Mouse (Mus musculus): ENCODE data around the gene Ncstn.

Gene Ncstn

DNA sequence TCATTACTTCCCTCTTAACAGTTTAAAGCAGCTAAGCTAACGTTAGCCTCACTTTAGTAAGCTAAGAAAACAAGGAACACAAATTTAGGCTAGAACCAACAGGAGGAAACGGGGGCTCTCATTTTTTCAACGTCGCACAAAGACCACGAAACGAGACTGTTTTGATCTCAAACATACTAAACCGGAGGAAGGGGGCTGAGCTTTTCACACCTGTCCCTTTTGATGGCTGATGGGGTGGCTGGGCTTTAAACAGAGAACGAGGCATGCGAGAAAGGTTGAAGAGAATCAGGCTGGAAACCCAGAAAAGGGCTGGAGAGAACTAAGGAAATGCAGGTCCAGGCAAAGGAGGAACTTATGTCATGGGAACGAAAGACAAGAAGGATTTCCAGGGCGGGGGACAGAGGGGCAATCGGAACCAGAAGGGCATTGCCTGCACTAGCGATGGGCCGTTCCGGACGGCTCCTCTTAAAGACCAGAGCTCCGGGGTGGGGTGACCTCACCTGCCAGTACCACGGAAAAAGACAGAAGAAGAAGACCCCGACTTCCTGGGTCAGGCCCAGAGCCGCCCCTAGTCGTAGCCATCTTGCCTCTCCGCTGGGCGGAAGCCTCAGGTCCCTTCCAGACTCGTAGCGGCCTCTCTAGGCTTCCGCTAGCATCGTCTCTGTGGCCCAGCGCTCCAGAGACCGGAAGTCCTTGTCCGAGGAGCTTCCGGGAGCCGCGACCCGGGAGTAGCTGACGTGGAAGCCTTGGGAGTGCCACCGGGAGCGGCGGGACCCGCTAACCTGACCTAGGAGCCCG is at the start of gene Ncstn, which contains the start of gene Copa:
Ncstn (minus strand) TSS at position 695 of the 798 bp plus-strand sequence.
Copa (plus strand) TSS at position 429 of the 798 bp plus-strand sequence.
- in situ Hi-C loops (cut with MboI) = loop anchor here (25.0 kb wide), 1 partner anchor 1195 kb away; the partner anchor contains the start of genes Dusp12 and Gm26620

DNA sequence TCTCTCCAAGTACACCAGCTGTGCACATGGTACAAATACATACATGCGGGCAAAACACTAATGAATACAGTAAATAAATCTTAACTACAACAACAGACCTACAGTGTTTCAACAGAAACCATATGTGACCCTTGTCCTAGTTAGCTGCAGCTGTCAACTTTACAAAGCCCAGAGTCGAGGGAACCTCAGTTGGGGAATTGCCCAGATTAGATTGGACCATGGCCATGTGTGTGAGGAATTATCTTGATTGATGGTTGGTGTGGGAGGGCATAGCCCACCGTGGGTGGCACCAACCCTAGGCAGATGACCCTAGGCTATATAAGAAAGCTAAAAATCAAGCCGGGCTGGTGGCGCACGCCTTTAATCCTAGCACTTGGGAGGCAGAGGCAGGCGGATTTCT is 49.7 kb upstream of the Ncstn start:
- in situ Hi-C loops (cut with MboI) = no loop called here

DNA sequence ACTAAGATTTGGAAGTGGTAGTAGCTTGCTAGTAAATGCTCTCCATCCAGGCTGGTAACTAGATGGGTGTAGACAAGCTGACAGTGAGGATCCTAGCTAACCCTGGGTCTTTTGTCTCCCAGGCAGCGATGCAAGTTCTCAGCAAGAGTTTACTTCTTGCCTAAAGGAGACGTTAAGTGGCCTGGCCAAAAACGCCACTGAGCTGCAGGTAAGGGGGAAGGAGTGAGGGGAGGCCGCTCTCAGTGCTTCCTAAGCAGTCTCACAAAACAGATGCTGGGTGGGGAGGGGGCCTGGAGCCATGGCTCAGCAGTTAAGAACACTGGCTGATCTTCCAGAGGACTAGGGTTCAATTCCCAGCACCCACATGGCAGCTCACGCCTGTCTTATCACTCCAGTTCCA is 47.2 kb upstream of the Ncstn start:
- in situ Hi-C loops (cut with MboI) = no loop called here

DNA sequence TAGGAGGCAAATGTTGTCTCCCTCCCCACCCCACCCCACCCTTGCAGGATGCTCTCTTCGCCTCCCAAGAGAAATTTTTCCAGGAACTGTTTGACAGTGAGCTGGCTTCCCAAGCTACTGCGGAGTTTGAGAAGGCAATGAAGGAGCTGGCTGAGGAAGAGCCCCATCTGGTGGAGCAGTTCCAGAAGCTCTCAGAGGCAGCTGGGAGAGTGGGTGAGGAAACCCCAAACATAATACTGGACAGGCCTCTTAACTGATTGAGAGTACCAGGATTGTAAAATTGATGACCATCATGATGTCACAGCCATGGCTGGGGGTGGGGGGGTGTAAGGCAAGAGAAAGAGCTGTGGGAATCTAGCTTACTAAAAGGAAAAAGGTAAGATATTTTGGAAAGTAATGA is 46.5 kb upstream of the Ncstn start:
- in situ Hi-C loops (cut with MboI) = no loop called here

DNA sequence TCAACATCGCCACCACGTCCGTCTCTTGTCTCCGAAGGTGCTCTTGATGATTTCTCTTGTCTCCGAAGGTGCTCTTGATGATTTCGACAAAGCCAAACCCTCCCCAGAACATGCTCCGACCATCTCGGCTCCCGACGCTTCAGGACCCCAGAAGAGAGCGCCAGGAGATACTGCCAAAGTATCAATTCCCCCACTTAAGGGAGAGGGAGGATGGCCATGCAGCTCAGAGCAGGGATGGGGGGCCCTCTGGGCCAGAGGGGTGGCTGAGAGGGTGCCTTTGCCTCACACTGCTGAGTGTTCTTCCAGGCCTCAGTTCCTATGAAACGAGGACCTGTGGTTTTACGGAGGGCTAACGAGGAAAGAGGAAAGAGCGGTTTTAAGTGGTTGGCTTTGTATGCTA is 46.0 kb upstream of the Ncstn start:
- in situ Hi-C loops (cut with MboI) = no loop called here

DNA sequence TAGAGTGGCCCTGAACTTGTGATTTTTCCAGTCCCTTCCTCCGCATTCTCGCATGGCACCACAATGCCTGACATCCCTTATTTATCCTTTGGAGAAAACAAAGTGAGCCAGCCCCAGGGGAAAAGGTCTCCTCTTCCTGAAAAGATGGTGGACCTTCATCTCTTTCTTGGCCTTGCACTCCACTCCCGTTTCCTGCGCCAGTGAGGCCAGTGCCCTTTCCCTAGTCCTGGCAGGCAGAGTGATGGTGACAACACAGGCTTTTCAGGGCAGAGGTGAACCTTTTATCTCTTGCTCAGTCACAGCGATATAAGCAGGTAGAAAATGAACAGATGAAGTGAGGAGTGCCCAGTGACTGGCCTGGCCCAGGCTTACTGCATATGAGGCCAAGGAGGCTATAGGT is 44.9 kb upstream of the Ncstn start:
- in situ Hi-C loops (cut with MboI) = no loop called here

DNA sequence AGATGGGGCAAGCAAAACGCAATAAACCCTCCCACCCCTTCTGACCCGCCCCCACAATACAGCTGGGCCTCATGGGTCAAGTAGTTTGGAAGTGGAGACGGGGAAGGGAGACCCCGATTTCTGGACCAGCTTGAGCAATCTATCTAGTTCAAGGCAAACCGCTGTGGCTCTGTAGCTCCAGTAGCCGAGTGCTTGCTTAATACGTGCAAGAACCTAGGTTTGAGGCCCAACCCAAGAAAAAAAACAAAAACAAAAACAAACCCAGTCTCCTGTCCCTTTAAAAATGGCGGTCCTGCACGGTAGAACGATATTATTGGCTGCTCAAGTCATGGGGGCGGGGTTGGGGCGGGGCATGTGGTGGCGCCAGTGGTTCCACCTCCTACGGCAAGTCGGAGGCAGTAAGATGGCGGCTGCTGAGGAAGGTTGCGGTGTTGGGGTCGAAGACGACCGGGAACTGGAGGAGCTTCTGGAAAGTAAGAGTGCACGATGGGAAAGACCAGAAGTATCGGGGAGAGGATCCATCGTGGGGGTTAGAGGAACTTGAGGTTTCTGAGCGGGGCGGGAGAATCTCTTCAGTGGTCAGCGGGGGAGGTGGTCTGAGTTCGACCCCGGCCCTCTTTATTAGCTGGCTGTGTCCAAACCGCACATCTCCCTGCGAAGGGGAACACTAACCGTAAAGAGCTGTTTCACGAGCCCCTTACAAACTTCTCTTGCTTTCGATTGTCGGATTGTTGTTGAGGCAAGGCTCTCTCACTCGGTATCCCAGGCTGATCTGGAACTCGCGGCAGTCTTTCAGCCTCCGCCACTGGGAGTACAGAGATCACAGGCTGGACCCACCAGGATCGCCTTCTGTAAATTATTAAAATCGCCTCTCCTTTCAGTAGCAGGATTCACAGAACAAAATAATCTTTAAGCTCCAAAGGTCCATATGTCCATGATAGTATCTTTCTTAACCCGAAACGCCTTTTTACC is 44.1 kb upstream of the Ncstn start, which contains the start of gene Pex19:
Pex19 (plus strand) TSS at position 380 of the 972 bp plus-strand sequence.
- in situ Hi-C loops (cut with MboI) = no loop called here

DNA sequence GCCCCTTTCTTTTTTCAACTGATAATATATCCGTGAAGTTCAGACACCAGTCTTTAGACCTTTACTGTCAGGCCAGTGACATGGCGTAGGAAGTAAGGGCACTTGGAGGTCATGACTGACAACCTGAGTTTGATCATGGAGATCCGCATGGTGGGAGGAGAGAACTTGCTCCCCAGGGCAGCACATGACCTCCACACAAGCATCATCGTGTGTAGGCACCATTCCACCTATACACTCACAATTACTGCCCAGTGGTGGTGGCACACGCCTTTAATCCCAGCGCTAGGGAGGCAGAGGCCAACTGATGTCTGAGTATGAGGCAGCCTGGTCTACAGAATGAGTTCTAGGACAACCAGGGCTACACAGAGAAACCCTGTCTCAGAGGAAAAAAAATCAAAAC is 42.0 kb upstream of the Ncstn start:
- in situ Hi-C loops (cut with MboI) = no loop called here

DNA sequence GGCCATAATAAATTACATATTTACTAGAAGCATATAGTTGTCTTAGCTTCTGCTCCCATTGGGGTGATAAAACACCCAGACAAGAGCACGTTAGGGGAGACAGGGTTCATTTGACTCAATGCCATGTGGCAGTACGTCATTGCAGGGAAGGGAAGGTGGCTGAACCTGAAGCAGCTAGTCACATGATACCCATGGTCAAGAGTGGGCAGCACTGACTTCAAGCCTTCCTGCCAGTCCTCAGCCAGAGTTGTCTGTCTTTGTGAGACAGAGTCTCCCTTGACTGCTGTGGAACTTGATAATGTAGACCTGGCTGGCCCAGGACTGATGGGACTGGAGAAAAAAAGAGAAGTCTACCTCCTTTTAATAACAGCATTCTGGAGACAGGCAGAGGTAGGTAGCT is 40.1 kb upstream of the Ncstn start:
- in situ Hi-C loops (cut with MboI) = no loop called here

DNA sequence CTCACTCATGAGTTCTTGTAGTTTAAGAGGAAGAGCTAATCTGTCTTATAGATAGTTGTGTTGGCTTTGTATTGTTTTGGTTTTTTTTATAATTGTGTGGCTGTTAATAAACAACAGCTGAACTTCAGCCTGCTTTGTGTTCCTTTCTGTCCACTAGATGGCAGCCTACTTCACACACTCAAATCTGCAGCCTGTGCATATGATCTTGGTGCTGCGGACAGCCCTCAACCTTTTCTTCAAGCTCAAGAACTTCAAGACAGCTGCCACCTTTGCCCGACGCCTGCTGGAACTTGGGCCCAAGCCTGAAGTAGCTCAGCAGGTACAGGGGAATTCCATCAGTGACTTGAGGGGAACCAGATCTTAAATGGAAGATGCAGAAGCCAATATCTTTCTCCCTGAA is 37.1 kb upstream of the Ncstn start:
- in situ Hi-C loops (cut with MboI) = no loop called here

DNA sequence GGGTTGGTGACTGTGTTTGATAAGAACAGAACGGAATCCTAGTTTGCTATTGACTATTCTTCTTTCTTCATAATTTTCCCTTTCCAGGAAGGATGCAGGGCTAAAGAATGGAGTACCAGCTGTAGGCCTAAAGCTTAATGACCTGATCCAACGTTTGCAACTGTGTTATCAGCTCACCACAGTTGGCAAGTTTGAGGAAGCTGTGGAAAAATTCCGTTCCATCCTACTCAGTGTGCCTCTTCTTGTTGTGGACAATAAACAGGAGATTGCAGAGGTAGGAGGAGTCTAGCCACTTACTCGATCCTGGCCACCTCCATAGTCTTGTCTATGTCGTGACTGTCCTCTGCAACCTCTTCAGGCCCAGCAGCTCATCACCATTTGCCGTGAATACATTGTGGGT is 36.5 kb upstream of the Ncstn start:
- in situ Hi-C loops (cut with MboI) = no loop called here

DNA sequence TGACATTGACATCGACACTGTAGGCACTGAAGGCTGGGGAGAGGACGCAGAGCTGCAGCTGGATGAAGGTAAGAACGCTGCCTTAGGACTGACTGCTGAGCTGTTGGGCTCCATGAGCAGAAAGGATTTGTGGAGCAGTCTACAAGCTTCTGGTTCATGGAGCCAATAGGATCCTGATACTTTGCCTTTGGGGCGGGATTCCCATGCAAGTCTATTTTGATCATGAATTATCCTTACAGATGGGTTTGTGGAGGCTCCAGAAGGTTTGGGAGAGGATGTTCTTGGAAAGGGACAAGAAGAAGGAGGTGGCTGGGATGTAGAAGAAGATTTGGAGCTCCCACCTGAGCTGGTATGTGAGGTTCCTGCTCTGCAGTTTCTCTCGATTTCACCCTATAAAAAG is 34.4 kb upstream of the Ncstn start:
- in situ Hi-C loops (cut with MboI) = no loop called here

DNA sequence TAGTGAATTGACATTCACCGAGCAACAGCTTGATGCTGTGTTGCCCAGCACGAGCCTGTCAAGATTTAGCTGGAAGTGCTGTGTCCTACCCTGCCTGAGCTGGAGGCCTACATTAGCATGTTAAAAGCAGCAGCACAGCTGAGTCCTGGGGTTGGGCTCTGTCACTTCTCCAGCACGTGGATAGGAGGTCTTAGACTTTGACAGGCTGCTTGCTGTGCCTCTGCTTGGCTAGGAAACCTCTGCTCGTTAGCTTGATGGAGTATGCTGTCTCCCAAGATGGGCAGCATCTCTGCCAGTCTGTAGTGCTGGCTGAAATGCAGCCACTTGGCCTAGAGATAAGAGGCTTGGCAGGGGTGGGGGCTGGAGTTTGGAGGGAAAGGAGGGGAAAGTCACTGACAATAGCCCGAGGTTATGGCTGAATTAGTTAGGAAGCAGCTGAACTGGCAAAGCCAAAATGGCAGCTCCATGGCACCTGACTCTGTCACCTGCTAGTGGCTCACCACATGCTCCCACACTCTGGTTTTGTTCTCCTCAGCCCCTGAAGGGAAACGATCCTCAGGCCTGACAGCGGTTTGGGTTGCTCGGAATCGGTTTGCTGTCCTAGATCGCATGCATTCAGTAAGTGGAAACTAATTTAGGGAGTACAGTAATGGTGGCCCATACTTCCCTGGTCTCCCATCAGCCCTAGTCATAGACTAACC is 25.3 kb upstream of the Ncstn start:
- in situ Hi-C loops (cut with MboI) = no loop called here

DNA sequence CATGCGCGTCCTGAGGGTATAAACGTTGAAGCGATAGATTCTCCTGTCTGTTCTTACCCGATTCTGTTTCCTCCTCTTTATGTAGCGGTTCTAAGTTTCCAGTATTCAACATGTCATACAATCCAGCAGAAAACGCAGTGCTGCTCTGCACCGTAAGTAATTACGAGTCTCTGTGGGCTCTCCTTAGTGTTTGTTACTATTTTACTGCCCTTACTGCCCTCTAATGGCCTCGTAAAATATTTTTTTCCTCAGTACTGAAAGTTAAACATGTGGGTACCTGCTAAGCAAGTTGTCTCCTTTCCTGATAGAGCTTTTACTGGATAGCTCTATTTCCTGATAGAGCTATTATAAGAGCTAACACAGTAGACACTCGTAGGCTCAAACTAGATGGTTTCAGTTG is 22.5 kb upstream of the Ncstn start:
- in situ Hi-C loops (cut with MboI) = no loop called here

DNA sequence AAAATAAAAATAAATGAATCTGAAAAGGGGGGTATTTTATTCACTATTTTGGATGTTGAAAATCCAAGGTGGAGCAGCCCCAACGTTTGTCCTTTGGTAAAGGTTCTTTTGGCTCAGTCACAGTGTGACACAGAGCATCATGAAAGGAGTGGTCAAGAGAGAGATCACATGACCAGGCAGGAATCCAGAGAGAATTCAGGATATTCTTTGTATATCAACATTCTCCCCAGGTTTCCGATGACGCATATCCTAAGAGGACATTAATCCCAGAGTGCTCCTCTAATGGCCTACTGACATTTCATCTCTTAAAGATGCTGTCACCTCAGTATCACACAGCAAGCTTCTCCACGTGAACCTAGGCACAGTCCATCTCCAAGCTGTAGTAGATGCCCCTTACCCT is 21.0 kb upstream of the Ncstn start:
- in situ Hi-C loops (cut with MboI) = no loop called here

DNA sequence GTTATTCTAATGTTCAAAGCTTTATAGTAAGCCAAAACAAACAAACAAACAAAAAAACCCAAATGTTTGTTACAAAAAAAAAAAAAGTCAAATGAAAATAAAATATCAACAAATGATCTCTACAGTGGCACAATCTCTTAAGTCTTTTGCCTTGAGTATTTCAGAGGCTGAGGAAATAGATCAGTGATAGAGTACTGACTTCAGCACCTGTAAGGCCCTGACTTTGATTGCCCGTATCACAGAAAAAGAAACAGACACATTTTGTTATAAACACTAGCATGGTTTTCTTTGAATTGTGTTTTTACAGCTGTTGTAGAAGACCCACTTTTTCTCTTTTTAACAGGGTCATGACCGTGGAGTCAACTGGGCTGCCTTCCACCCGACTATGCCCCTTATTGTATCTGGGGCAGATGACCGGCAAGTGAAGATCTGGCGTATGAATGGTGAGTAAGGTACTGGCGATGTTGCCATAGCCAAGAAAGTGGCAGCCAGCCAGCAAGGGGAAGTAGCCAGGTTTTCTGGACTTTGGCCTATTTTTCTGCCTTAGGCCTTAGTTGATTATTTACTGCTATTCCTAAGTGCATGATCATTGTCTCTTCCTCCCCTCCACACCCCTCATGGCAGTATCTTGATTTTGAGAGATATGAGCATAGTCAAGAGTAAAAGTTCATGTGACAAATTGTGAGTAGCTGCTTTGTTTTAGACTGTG is 16.9 kb upstream of the Ncstn start:
- in situ Hi-C loops (cut with MboI) = loop anchor here (25.0 kb wide), 1 partner anchor 1212 kb away; the partner anchor contains the start of genes Dusp12 and Gm26620

DNA sequence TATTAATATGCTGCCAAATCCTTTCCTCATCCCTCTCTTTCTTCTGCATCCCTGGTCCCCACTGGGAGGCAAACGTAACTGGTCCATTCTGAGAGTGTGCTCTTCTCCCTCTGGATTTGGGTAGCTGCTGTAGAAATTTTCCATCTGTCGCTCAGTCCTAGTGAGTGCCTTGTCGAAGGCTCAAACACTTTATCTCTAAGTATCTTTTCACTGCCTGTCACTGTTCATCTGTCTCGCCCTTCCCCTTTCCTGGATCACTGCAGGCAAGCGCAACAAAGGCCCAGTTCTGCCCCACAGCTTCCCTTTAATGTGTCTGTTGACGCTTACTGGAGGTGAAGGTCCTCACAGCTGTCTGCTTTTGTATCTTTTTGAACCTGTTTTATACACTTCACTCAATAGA is 12.6 kb upstream of the Ncstn start:
- in situ Hi-C loops (cut with MboI) = loop anchor here (25.0 kb wide), 1 partner anchor 1208 kb away; the partner anchor contains the start of genes Dusp12 and Gm26620

DNA sequence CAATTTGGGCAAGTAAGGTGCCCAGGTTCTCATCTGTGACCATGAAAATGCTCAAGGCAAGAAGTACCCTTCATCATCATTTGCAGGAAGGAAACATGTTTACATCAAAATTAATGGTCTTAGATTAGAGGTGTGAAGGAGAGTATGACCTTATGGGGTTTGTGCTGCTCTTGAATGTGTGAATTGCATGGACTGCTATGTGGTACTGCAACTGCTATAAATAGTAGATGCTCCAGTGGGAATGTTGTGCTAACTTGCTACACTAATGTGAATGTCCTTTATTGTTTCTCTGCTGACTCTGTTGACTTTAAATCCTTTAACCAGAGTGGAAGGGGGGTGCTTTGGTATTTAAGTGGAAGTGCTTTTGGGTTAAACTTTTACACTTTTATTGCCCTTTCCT is 11.7 kb upstream of the Ncstn start:
- in situ Hi-C loops (cut with MboI) = loop anchor here (25.0 kb wide), 1 partner anchor 1207 kb away; the partner anchor contains the start of genes Dusp12 and Gm26620

DNA sequence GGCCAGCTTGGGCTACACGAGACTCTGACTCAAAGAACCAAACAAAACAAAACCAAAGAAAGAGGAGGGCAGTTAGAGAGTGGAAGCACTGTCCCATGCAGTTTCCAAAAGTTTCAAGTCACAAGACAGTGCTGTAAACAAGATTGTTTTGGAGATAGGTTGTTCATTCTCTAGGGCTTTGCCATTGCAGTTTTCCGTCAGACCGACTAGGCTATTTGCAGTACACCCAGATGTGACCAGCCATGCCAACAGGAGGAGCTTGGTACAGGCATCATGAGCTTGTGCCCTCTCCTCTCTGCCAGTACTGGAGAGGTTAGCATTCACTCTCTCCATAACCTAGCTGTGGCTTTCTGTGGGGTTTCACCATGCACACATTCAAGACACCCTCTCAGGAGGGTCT is 10.9 kb upstream of the Ncstn start:
- in situ Hi-C loops (cut with MboI) = loop anchor here (25.0 kb wide), 1 partner anchor 1206 kb away; the partner anchor contains the start of genes Dusp12 and Gm26620

DNA sequence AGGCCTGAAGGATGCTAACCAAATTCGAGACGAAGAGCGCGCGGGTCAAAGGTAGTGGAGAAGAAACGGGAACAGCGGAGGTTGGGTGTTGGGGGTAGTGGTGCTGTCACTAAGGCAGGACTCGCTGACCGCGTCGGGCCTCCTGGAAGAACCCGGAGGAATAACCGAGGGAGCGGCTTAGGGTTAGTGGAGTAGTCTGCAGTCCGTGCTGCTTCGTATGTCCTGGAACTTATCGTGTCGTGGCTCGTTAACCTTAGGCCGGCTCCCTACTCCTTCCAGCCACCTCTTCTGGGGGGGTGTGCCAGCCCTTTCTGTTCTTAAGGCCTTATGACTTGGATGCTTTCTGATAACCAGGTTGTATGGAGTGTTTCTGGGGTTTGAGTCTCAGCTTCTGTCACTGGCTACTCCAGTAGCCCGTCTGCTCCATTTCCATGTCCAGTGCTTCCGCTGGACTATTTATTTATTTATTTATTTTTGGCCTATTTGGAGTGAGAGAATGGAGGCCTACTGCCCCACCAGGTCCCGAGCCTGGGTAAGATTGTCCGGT is 377 bp upstream of the Ncstn start:
- in situ Hi-C loops (cut with MboI) = loop anchor here (25.0 kb wide), 1 partner anchor 1196 kb away; the partner anchor contains the start of genes Dusp12 and Gm26620
